Mouse (Mus musculus): ENCODE measurements around the gene Mmp9. TPM values are rescaled to one million over a fixed set of nuclear protein-coding genes. Genes with fewer than 3 reads are reported as not detected.
A peak's percentile ranks its signal among the peaks of the same experiment; 100 is the strongest.

Mmp9 gene
- polyA plus RNA-seq, 1 experiment: 1.1 TPM

DNA sequence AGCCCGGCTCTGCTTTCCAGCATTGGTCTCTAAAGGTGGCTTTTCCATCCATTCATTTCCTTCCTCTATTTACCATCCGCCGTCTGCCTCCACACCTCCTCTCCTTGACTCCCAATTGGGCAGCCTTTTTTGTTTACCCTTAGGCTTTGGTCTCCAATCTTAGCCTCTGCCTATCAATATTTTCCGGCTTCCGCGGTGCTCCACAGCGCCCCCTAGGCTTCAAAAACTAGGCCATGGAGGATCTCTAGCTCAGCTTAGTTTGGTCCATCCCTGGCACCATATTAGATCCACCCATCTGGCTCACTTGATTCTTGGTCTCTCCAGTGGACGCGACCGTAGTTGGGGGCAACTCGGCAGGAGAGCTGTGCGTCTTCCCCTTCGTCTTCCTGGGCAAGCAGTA lies 9.9 kb downstream of the Mmp9 start:
- TF ChIP-seq CTCF (IDR thresholded peaks at IDR 0.05; ENCODE audit: control insufficient read depth, insufficient read depth, insufficient read length): no peak
- no peak for TF ChIP-seq MYOD1 (IDR thresholded peaks at IDR 0.05; ENCODE audit: control insufficient read depth, insufficient read length, low read depth)
- no peak for TF ChIP-seq CEBPB (IDR thresholded peaks at IDR 0.05; ENCODE audit: low read depth)
- TF ChIP-seq MYOG (IDR thresholded peaks at IDR 0.05; ENCODE audit: control insufficient read depth, extremely low read depth, insufficient read length): no peak
- TF ChIP-seq MAX (IDR thresholded peaks at IDR 0.05): no peak
- no peak for TF ChIP-seq FOSL1 (IDR thresholded peaks at IDR 0.05; ENCODE audit: insufficient read depth, low read length, poor library complexity, severe bottlenecking)
- TF ChIP-seq USF1 (IDR thresholded peaks at IDR 0.05; ENCODE audit: low read depth): no peak
- no peaks in the 10 kb centered on the region for H3K79me3 ChIP-seq (ENCODE audit: low read depth)
- H3K36me3 ChIP-seq (ENCODE audit: control insufficient read depth, insufficient read depth): no peaks in the 10 kb centered on the region
- no peak overlapping the region for H3ac ChIP-seq (ENCODE audit: control insufficient read depth, insufficient read length, low read depth)
- H3K79me2 ChIP-seq (ENCODE audit: control insufficient read depth, insufficient read depth): no peaks in the 10 kb centered on the region
- H3K27me3 ChIP-seq (ENCODE audit: control insufficient read depth, insufficient read depth, insufficient read length): peaks cover 21% of the 10 kb centered on the region
- no peak overlapping the region for H3K4me3 ChIP-seq (ENCODE audit: insufficient read depth, poor library complexity, severe bottlenecking)

DNA sequence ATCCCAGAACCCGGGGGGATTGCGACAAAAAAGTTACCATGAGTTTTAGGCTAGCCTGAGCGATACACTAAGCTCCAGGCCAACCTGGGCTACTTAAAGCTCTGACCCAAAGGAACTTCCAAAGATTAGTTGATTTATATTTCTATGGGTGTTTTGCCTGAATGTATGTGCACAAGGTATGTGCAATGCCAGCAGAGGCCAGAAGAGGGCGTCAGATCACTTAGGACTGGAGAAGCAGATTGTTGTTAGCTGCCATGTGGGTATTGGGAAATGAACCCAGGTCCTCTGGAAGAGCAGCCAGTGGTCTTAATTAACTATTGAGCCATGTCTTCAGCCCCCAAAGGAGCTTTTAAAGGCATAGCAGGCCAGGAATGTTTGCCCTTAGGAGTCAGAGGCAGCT lies 11.2 kb downstream of the Mmp9 start:
- TF ChIP-seq CTCF (IDR thresholded peaks at IDR 0.05; ENCODE audit: control insufficient read depth, insufficient read depth, insufficient read length) (no peak), USF1 (IDR thresholded peaks at IDR 0.05; ENCODE audit: low read depth) (no peak), MYOD1 (IDR thresholded peaks at IDR 0.05; ENCODE audit: control insufficient read depth, insufficient read length, low read depth) (no peak), MYOG (IDR thresholded peaks at IDR 0.05; ENCODE audit: control insufficient read depth, extremely low read depth, insufficient read length) (no peak), MAX (IDR thresholded peaks at IDR 0.05) (no peak), CEBPB (IDR thresholded peaks at IDR 0.05; ENCODE audit: low read depth) (no peak), FOSL1 (IDR thresholded peaks at IDR 0.05; ENCODE audit: insufficient read depth, low read length, poor library complexity, severe bottlenecking) (no peak)
- peaks cover 21% of the 10 kb centered on the region for H3K27me3 ChIP-seq (ENCODE audit: control insufficient read depth, insufficient read depth, insufficient read length)
- H3K36me3 ChIP-seq (ENCODE audit: control insufficient read depth, insufficient read depth): no peaks in the 10 kb centered on the region
- H3K79me2 ChIP-seq (ENCODE audit: control insufficient read depth, insufficient read depth): no peaks in the 10 kb centered on the region
- no peaks in the 10 kb centered on the region for H3K79me3 ChIP-seq (ENCODE audit: low read depth)
- H3K4me3 ChIP-seq (ENCODE audit: insufficient read depth, poor library complexity, severe bottlenecking): no peak overlapping the region
- H3ac ChIP-seq (ENCODE audit: control insufficient read depth, insufficient read length, low read depth): no peak overlapping the region

- Histone ChIP-seq H3ac (ENCODE audit: control insufficient read depth, insufficient read length, low read depth) (no peak overlapping the region), H3K4me3 (ENCODE audit: insufficient read depth, poor library complexity, severe bottlenecking) (no peak overlapping the region), H3K79me2 (ENCODE audit: control insufficient read depth, insufficient read depth) (no peaks in the 10 kb centered on the region), H3K27me3 (ENCODE audit: control insufficient read depth, insufficient read depth, insufficient read length) (peaks cover 21% of the 10 kb centered on the region), H3K79me3 (ENCODE audit: low read depth) (no peaks in the 10 kb centered on the region), H3K36me3 (ENCODE audit: control insufficient read depth, insufficient read depth) (no peaks in the 10 kb centered on the region)
- TF ChIP-seq MAX (IDR thresholded peaks at IDR 0.05): no peak
- no peak for TF ChIP-seq MYOD1 (IDR thresholded peaks at IDR 0.05; ENCODE audit: control insufficient read depth, insufficient read length, low read depth)
- no peak for TF ChIP-seq USF1 (IDR thresholded peaks at IDR 0.05; ENCODE audit: low read depth)
- TF ChIP-seq FOSL1 (IDR thresholded peaks at IDR 0.05; ENCODE audit: insufficient read depth, low read length, poor library complexity, severe bottlenecking): no peak
- no peak for TF ChIP-seq CEBPB (IDR thresholded peaks at IDR 0.05; ENCODE audit: low read depth)
- TF ChIP-seq CTCF (IDR thresholded peaks at IDR 0.05; ENCODE audit: control insufficient read depth, insufficient read depth, insufficient read length): no peak
- TF ChIP-seq MYOG (IDR thresholded peaks at IDR 0.05; ENCODE audit: control insufficient read depth, extremely low read depth, insufficient read length): no peak
Observed at GRCm38 (mm10) chr2:164952448-164952847, 11.9 kb downstream of the Mmp9 start.

GRCm38 (mm10) chr2:164953224-164953623 lies 12.6 kb downstream of the Mmp9 start:
- TF ChIP-seq FOSL1 (IDR thresholded peaks at IDR 0.05; ENCODE audit: insufficient read depth, low read length, poor library complexity, severe bottlenecking) (no peak), CTCF (IDR thresholded peaks at IDR 0.05; ENCODE audit: control insufficient read depth, insufficient read depth, insufficient read length) (peak; percentile 82)
- Histone ChIP-seq H3K4me3 (ENCODE audit: insufficient read depth, poor library complexity, severe bottlenecking) (no peak overlapping the region), H3K36me3 (ENCODE audit: control insufficient read depth, insufficient read depth) (no peaks in the 10 kb centered on the region), H3K79me3 (ENCODE audit: low read depth) (no peaks in the 10 kb centered on the region), H3K79me2 (ENCODE audit: control insufficient read depth, insufficient read depth) (no peaks in the 10 kb centered on the region), H3ac (ENCODE audit: control insufficient read depth, insufficient read length, low read depth) (no peak overlapping the region), H3K27me3 (ENCODE audit: control insufficient read depth, insufficient read depth, insufficient read length) (peaks cover 21% of the 10 kb centered on the region)

DNA sequence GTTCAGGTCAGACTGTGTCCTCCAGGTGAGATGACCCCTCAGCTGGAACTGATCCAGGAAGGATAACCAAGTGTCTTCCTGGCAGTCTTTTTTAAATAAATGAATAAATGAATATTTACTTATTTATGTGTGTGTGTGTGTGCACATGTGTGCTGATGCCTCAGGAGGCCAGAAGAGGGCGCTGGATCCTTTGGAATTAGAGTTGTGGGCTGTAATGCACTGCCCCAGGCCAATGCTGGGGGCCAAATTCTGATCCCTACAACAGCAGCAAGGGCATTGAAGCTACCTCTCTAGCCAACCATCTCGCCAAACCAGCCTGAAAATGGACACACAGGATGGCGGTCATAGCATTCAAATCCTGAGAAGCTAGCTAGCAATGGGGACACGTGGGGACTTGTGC lies 15.1 kb downstream of the Mmp9 start:
- TF ChIP-seq MYOG (IDR thresholded peaks at IDR 0.05; ENCODE audit: control insufficient read depth, extremely low read depth, insufficient read length) (no peak), FOSL1 (IDR thresholded peaks at IDR 0.05; ENCODE audit: insufficient read depth, low read length, poor library complexity, severe bottlenecking) (no peak), MYOD1 (IDR thresholded peaks at IDR 0.05; ENCODE audit: control insufficient read depth, insufficient read length, low read depth) (no peak), CEBPB (IDR thresholded peaks at IDR 0.05; ENCODE audit: low read depth) (no peak), CTCF (IDR thresholded peaks at IDR 0.05; ENCODE audit: control insufficient read depth, insufficient read depth, insufficient read length) (no peak), MAX (IDR thresholded peaks at IDR 0.05) (no peak), USF1 (IDR thresholded peaks at IDR 0.05; ENCODE audit: low read depth) (no peak)
- Histone ChIP-seq H3K27me3 (ENCODE audit: control insufficient read depth, insufficient read depth, insufficient read length) (peaks cover 6% of the 10 kb centered on the region), H3K79me2 (ENCODE audit: control insufficient read depth, insufficient read depth) (no peaks in the 10 kb centered on the region), H3ac (ENCODE audit: control insufficient read depth, insufficient read length, low read depth) (no peak overlapping the region), H3K79me3 (ENCODE audit: low read depth) (no peaks in the 10 kb centered on the region), H3K36me3 (ENCODE audit: control insufficient read depth, insufficient read depth) (no peaks in the 10 kb centered on the region), H3K4me3 (ENCODE audit: insufficient read depth, poor library complexity, severe bottlenecking) (no peak overlapping the region)

GRCm38 (mm10) chr2:164956195-164956594 lies 15.6 kb downstream of the Mmp9 start:
- no peaks in the 10 kb centered on the region for H3K79me3 ChIP-seq (ENCODE audit: low read depth)
- peaks cover 6% of the 10 kb centered on the region for H3K27me3 ChIP-seq (ENCODE audit: control insufficient read depth, insufficient read depth, insufficient read length)
- TF ChIP-seq CTCF (IDR thresholded peaks at IDR 0.05; ENCODE audit: control insufficient read depth, insufficient read depth, insufficient read length) (no peak), MAX (IDR thresholded peaks at IDR 0.05) (no peak), FOSL1 (IDR thresholded peaks at IDR 0.05; ENCODE audit: insufficient read depth, low read length, poor library complexity, severe bottlenecking) (no peak)
- no peak overlapping the region for H3K4me3 ChIP-seq (ENCODE audit: insufficient read depth, poor library complexity, severe bottlenecking)
- no peak overlapping the region for H3ac ChIP-seq (ENCODE audit: control insufficient read depth, insufficient read length, low read depth)
- no peaks in the 10 kb centered on the region for H3K36me3 ChIP-seq (ENCODE audit: control insufficient read depth, insufficient read depth)
- no peaks in the 10 kb centered on the region for H3K79me2 ChIP-seq (ENCODE audit: control insufficient read depth, insufficient read depth)
